Mouse (Mus musculus): ENCODE measurements around the gene Greb1. TPM values are rescaled to one million over a fixed set of nuclear protein-coding genes. Genes with fewer than 3 reads are reported as not detected.

The Greb1 gene
- polyA plus RNA-seq, 1 experiment = 0.59 TPM

- no peak for DNase-seq
- TF ChIP-seq CTCF (conservative IDR thresholded peaks at IDR 0.05; ENCODE audit: insufficient read depth, insufficient read length, low read depth, low read length) (no peak), POLR2A (IDR thresholded peaks at IDR 0.05; ENCODE audit: low read depth, low read length) (no peak)
- WGBS = 60% methylated on average over 12 of the region's 12 CpGs
- Histone ChIP-seq H3K4me3 (ENCODE audit: insufficient read depth, low read depth, low read length) (no peak overlapping the region), H3K27ac (ENCODE audit: insufficient read depth, low read depth, low read length) (no peak overlapping the region), H3K27me3 (replicated peaks; ENCODE audit: control insufficient read depth, insufficient read depth, low read length) (no peaks in the 10 kb centered on the region), H3K36me3 (ENCODE audit: control insufficient read depth, insufficient read depth, low read length) (no peaks in the 10 kb centered on the region), H3K4me1 (ENCODE audit: control insufficient read depth, insufficient read depth, low read length) (no peaks in the 10 kb centered on the region)
Observed at GRCm38 (mm10) chr12:16764776-16765445, 35.8 kb downstream of the Greb1 start.

- 88% methylated on average over 4 of the region's 4 CpGs for WGBS
- H3K4me3 ChIP-seq (ENCODE audit: insufficient read depth, low read depth, low read length) = no peak overlapping the region
Observed at GRCm38 (mm10) chr12:16763649-16764422, 36.9 kb downstream of the Greb1 start.

GRCm38 (mm10) chr12:16761461-16761860, 39.2 kb downstream of the Greb1 start:
- 93% methylated on average over 3 of the region's 3 CpGs for WGBS
- H3K36me3 ChIP-seq (ENCODE audit: control insufficient read depth, insufficient read depth, low read length) = no peaks in the 10 kb centered on the region
- no peaks in the 10 kb centered on the region for H3K4me1 ChIP-seq (ENCODE audit: control insufficient read depth, insufficient read depth, low read length)
- H3K4me3 ChIP-seq (ENCODE audit: insufficient read depth, low read depth, low read length) = no peak overlapping the region
- H3K27ac ChIP-seq (ENCODE audit: insufficient read depth, low read depth, low read length) = no peak overlapping the region
- DNase-seq = no peak
- TF ChIP-seq CTCF (conservative IDR thresholded peaks at IDR 0.05; ENCODE audit: insufficient read depth, insufficient read length, low read depth, low read length) (no peak), POLR2A (IDR thresholded peaks at IDR 0.05; ENCODE audit: low read depth, low read length) (no peak)
- H3K27me3 ChIP-seq (replicated peaks; ENCODE audit: control insufficient read depth, insufficient read depth, low read length) = no peaks in the 10 kb centered on the region

More at GRCm38 (mm10) chr12:16763649-16764422, 36.9 kb downstream of the Greb1 start:
- DNase-seq = no peak
- H3K4me1 ChIP-seq (ENCODE audit: control insufficient read depth, insufficient read depth, low read length) = no peaks in the 10 kb centered on the region
- H3K36me3 ChIP-seq (ENCODE audit: control insufficient read depth, insufficient read depth, low read length) = no peaks in the 10 kb centered on the region
- no peaks in the 10 kb centered on the region for H3K27me3 ChIP-seq (replicated peaks; ENCODE audit: control insufficient read depth, insufficient read depth, low read length)
- TF ChIP-seq CTCF (conservative IDR thresholded peaks at IDR 0.05; ENCODE audit: insufficient read depth, insufficient read length, low read depth, low read length) (no peak), POLR2A (IDR thresholded peaks at IDR 0.05; ENCODE audit: low read depth, low read length) (no peak)
- no peak overlapping the region for H3K27ac ChIP-seq (ENCODE audit: insufficient read depth, low read depth, low read length)

GRCm38 (mm10) chr12:16760246-16760645, 40.4 kb downstream of the Greb1 start:
- no peak for TF ChIP-seq POLR2A (IDR thresholded peaks at IDR 0.05; ENCODE audit: low read depth, low read length)
- no peaks in the 10 kb centered on the region for H3K27me3 ChIP-seq (replicated peaks; ENCODE audit: control insufficient read depth, insufficient read depth, low read length)
- 69% methylated on average over 4 of the region's 4 CpGs for WGBS
- no peak overlapping the region for H3K27ac ChIP-seq (ENCODE audit: insufficient read depth, low read depth, low read length)
- no peak overlapping the region for H3K4me3 ChIP-seq (ENCODE audit: insufficient read depth, low read depth, low read length)
- no peaks in the 10 kb centered on the region for H3K36me3 ChIP-seq (ENCODE audit: control insufficient read depth, insufficient read depth, low read length)
- H3K4me1 ChIP-seq (ENCODE audit: control insufficient read depth, insufficient read depth, low read length) = no peaks in the 10 kb centered on the region
- no peak for DNase-seq

GRCm38 (mm10) chr12:16754311-16754710, 46.4 kb downstream of the Greb1 start:
- TF ChIP-seq CTCF (conservative IDR thresholded peaks at IDR 0.05; ENCODE audit: insufficient read depth, insufficient read length, low read depth, low read length) (peak; percentile 75), POLR2A (IDR thresholded peaks at IDR 0.05; ENCODE audit: low read depth, low read length) (no peak)
- H3K27ac ChIP-seq (ENCODE audit: insufficient read depth, low read depth, low read length) = no peak overlapping the region
- H3K4me1 ChIP-seq (ENCODE audit: control insufficient read depth, insufficient read depth, low read length) = no peaks in the 10 kb centered on the region
- H3K36me3 ChIP-seq (ENCODE audit: control insufficient read depth, insufficient read depth, low read length) = no peaks in the 10 kb centered on the region
- 2% methylated on average over 2 of the region's 2 CpGs for WGBS
- H3K4me3 ChIP-seq (ENCODE audit: insufficient read depth, low read depth, low read length) = no peak overlapping the region
- peak; percentile 36 for DNase-seq
- H3K27me3 ChIP-seq (replicated peaks; ENCODE audit: control insufficient read depth, insufficient read depth, low read length) = no peaks in the 10 kb centered on the region; the same call in 1 of the 2 replicates

GRCm38 (mm10) chr12:16753555-16753954, 47.1 kb downstream of the Greb1 start:
- DNase-seq = no peak
- no peaks in the 10 kb centered on the region for H3K36me3 ChIP-seq (ENCODE audit: control insufficient read depth, insufficient read depth, low read length)
- no peaks in the 10 kb centered on the region; the same call in 1 of the 2 replicates for H3K27me3 ChIP-seq (replicated peaks; ENCODE audit: control insufficient read depth, insufficient read depth, low read length)
- no peak overlapping the region for H3K4me3 ChIP-seq (ENCODE audit: insufficient read depth, low read depth, low read length)
- H3K27ac ChIP-seq (ENCODE audit: insufficient read depth, low read depth, low read length) = no peak overlapping the region
- 60% methylated on average over 9 of the region's 9 CpGs for WGBS
- no peaks in the 10 kb centered on the region for H3K4me1 ChIP-seq (ENCODE audit: control insufficient read depth, insufficient read depth, low read length)
- TF ChIP-seq POLR2A (IDR thresholded peaks at IDR 0.05; ENCODE audit: low read depth, low read length) (no peak), CTCF (conservative IDR thresholded peaks at IDR 0.05; ENCODE audit: insufficient read depth, insufficient read length, low read depth, low read length) (no peak)

GRCm38 (mm10) chr12:16753110-16753509, 47.6 kb downstream of the Greb1 start:
- no peak for TF ChIP-seq POLR2A (IDR thresholded peaks at IDR 0.05; ENCODE audit: low read depth, low read length)
- TF ChIP-seq CTCF (conservative IDR thresholded peaks at IDR 0.05; ENCODE audit: insufficient read depth, insufficient read length, low read depth, low read length) = no peak
- H3K4me1 ChIP-seq (ENCODE audit: control insufficient read depth, insufficient read depth, low read length) = no peaks in the 10 kb centered on the region
- no peak overlapping the region for H3K4me3 ChIP-seq (ENCODE audit: insufficient read depth, low read depth, low read length)
- H3K27ac ChIP-seq (ENCODE audit: insufficient read depth, low read depth, low read length) = no peak overlapping the region
- no peaks in the 10 kb centered on the region for H3K36me3 ChIP-seq (ENCODE audit: control insufficient read depth, insufficient read depth, low read length)
- 10% methylated on average over 8 of the region's 8 CpGs for WGBS
- no peaks in the 10 kb centered on the region; the same call in 1 of the 2 replicates for H3K27me3 ChIP-seq (replicated peaks; ENCODE audit: control insufficient read depth, insufficient read depth, low read length)
- DNase-seq = no peak

All from kidney, adult 2 months (tissue).